Mouse (Mus musculus) T-helper 2 cell (primary cell): ENCODE data around the gene Fignl2.
"Not testable (repeated sequence)": the region's sequence is repeated elsewhere in the genome, so short reads cannot be mapped to it uniquely, and the experiment has no call there.

Experiments used
- in situ Hi-C: fragments of 300-600 bp; cut with MboI, MseI; formaldehyde crosslinking; loops from one replicate; pipeline ENCODE4 v1.15.1; 2025; ENCODE audit warnings: high pct_unique_total_duplicates

The Fignl2 gene

DNA sequence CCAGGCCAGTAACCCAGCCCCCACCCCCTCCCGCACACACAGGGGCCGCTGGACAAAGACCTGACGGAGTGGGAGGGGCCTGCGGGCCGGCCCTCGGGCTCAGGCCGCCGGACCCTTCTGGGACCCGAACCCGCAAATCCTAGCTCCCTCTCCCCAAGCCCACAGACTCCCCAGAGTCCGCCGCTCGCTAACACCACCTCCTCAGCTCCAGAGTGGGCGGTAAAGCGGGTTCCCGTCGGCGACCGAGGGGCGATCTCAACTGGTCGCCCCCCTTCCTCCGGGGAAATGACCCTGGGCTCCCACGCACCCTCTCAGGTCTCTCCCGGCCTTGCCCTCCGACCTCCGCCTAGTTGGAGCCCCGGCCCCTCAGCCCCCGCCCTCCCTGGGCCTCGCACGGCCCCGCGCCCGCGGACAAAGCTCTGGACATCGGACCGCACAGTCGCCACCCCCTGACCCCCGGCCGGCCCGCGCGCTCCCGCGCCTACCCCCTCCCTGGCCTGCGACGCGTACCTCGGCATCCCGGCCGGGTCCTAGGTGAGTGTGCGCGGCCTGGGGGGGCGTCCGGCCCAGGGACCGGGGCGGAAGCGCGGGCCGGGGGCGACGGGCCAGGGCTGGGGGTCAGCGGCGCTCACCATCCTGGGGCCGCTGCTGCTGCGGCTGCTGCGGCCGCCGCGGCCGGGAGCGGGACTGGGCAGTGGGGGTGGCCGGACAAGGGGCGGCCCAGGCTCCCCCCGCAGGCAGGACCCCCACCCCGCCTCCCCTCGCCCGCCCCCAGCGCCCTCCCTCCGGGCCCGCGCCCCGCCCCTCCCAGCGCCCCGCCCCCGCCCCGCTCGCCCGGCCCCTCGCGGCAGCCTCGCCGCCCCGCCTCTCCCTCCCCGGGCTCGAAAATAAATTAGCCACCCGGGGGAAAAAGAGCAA is at the start of gene Fignl2:
Gene Fignl2, minus strand, starts transcription at position 755 of the 918 bp plus-strand sequence.
- in situ Hi-C loops = no loop called here

DNA sequence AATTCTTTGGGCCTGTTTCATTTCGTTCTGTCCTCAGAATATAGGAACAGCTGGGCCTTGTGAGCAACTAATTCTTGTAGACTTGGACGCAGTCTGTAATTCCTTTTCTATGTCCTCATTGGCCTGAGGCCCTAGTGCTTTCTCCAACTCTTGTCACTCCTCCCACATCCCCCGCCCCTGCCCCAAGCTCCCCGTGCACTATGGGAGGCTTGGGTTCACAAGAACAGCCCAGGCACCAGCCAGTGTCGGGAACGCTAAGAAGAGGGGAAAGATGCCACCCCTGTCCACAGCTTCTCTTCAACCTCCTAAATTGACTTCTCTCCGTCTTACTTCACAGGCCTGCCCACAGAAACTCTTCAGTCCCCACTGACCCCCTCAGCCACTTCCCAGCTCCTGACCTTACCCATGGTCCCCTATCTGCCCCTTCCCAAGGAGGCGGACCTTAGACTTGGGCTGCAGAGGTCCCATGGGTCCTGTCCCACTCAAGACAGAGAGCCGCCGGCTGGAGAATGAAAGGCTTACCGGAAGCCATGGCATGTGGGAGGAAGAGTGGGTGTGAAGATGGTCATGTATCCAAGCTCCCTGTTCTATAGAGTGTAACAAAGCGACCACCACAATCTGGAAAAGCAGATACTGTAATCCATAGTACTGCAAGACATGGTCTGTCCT is 48.6 kb upstream of the Fignl2 start:
- in situ Hi-C loops = no loop called here

DNA sequence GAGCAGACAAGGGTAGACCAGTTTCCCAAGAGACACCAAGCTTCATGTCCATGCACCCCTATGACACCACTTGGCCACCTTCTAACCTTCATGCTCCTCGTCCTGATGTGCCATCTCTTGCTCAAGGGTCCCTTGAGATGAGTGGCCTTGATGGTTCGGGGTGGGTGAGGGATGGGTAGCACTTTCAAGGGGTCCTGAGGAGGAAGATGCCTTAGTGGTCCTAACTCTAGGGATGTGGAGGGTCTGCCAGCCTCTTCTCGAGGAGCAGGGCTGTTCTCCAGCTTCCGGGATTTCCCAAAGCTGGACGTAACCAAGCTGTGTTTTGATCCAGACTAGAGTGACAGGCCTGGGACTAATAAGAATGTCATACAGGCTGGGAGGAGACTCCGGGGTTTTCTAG is 47.2 kb upstream of the Fignl2 start:
- in situ Hi-C loops = no loop called here

DNA sequence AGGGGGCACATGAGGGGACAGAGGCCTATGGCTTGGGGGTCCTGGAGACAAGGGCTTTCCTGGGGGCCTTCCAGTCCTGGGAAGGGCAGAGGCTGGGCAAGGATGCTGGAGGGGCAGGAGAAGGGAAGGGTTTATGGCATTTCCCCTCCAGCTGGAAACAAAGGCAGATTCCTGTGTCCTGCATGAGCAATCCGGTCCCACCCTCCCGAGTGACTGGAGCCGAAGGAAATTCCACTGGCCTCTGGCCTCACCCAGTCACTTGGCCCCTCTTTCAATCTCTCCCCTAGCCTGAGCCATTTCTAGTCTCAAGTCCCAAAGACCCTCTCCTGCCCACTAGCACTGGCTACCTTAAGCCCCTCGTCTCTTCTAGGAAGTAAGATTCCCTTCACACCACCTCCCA is 44.8 kb upstream of the Fignl2 start:
- in situ Hi-C loops = no loop called here

DNA sequence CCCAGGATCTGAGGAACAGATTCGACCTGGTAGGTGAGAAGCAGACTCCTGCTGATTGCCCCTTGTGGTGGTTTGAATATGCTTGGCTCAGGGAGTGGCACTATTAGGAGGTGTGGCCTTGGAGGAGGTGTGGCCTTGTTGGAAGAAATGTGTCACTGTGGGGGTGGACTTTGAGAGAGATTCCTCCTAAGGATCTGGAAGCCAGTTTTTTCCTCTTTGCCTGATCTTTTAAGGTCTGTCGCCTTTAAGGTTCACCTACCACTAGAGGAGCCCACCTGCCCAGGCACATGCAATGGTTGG is 43.9 kb upstream of the Fignl2 start:
- in situ Hi-C loops = no loop called here

DNA sequence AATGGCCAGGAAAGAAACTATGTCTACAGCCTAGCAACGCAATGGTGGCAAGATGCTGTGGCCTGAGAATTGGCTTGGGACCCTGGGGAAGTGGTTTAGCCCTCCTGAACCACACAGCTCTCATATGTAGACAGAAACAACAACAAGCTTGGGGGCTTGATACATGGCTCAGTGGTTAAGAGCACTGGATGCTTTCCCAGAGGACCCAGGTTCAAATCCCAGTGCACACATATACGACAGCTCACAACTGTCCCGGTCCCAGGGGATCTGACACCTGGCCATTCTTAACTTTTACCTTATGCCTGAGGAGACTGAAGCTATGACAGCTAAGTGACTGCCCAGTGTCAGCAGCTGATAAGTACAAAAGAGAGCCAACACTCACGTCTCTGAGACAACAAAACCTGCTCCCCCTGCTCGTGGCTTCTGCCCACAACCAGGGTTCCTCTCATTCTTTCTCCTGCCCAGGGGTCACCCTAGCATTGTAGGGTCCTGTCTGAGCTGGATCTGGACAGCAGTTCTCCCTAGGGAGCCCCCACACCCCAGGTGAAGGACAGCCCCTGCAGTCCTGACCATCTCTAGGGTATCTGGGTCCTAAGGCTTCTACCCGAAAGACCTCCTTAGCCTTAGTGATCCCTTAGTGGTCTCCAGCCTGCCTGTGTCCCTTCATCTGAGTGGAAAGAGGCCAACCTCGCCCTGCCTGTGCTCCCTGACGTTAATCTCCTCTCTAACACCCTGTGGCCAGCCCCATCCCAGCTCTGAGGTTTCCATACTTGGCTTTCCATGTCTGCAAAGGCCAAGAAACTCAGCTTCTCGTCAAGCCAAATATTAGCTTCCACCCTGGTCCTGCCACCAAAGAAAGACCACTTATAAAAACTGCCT is 43.3 kb upstream of the Fignl2 start:
- in situ Hi-C loops = no loop called here

DNA sequence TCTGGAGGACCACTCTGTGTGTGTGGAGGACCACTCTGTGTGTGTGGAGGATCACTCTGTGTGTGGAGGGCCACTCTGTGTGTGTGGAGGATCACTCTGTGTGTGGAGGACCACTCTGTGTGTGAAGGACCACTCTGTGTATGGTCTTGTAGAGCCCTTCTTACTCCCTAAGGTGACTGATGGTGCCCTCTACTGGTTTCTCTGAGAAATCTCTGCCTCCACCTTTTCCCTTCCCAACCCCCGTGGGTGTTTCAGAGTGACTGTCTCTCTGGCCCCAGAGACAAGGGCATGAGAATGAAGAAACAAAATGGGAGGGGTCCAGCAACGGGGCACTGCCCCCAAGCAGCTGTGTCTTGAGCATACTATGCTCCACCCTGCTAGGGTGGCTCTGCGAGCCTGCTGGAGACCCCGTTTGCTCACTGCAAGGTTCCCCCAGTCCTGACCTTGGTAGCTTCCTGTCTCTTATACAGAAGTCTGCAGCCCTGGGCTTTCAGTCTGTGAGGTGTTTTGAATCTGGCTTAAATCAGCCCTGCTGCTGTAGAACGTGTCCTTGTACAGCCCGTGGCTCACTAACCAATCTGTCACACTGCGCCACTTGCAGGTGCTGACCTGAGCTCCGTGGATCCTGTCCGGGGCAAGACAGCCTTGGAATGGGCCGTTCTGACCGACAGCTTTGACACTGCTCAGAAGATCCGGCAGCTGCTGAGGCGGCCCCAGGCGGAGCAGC is 40.2 kb upstream of the Fignl2 start:
- in situ Hi-C loops = no loop called here

DNA sequence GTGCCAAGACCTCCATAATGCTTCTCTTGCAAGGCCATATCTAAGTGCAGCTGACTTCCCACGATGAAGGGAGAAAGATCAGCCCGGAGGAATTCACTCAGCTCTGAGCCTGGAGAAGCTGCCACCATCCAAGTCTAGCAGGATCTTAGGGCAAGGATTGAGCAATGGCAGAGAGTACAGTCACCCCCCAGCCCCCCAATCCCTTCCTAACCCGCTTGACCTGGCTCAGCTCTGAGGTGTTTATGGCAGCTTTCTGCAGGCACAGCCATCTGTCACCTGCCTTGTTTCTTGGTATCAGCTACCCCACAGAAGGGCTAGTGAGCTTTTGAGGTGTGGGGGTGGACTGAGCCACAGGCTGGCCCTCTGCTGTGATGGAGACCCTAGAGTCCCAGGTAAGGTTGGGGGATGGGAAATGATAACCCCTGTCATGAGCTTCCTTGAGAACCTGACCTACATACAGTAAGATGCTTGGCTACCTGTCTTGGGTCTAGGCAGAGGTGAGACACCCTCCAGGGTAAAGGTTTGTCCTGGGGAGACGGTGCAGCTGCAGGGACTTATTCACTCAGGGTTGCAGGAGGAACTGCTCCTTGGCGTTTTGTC is 37.2 kb upstream of the Fignl2 start, which contains the start of gene Ankrd33:
Gene Ankrd33, plus strand, starts transcription at position 245 of the 600 bp plus-strand sequence.
- in situ Hi-C loops = no loop called here

DNA sequence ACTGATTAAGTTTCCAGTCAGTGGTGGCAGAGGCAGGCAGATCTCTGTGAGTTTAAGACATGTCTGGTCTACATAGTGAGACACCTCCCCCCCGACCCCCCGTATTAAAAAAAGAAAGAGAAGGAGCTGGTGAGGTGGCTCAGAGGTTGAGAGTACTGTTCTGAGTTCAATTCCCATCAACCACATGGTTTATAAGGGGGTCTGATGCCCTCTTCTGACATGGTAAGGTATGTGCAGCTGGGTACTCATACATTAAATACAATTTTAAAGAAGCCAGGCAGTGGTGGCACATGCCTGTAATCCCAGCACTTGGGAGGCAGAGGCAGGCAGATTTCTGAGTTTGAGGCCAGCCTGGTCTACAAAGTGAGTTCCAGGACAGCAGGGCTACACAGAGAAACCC is 35.4 kb upstream of the Fignl2 start:
- in situ Hi-C loops = not testable (repeated sequence)

DNA sequence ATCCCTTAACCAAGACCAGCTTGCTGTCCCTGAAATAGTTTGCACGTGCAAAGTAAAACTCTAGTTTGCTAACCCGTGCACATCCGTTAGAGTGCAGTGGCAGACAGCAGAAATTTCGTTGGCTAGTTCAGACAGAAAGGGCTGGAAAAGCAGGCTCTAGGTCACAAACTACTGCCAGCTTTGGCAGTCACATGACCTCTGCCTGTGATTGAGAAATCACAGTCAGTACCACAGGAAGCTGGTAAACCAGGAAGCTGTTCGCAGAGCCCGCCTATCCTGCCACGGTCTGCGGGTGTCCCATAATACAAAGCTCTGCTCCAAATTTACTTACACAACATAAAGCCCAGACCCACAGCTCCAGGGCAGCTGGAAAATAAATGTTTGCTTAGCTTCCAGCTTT is 34.8 kb upstream of the Fignl2 start:
- in situ Hi-C loops = no loop called here

DNA sequence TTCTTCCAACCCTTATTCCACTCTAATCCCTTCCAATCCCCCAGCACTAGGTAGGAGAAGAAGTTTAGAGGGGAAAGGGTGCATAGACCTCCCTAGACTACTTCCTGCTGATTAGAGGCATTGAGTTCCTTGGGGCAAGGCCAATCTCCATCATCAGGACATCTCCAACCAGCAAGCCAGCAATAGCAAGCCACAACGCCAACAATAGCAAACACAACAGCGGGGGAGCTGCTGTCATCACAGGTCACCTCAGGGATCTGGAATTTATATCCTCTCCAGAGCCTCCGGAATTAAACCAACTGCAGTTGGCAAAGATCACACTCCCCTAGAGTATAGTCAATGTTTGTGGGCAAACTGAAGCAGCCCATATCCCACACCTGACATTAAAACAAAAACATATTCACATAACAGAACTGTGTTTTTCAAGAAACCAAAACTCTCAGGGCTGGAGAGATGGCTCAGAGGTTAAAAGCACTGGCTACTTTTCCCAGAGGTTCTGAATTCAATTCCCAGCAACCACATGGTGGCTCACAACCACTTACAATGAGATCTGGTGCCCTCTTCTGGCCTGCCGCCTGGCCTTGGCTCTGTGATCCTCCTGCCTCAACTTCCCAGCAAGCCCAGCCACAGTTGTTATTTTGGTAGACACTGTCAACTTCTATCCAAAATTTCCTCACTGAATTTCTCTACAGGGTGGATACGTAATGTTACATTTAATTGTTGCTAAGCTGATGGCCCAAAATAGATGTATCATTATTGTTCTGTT is 29.7 kb upstream of the Fignl2 start:
- in situ Hi-C loops = no loop called here

DNA sequence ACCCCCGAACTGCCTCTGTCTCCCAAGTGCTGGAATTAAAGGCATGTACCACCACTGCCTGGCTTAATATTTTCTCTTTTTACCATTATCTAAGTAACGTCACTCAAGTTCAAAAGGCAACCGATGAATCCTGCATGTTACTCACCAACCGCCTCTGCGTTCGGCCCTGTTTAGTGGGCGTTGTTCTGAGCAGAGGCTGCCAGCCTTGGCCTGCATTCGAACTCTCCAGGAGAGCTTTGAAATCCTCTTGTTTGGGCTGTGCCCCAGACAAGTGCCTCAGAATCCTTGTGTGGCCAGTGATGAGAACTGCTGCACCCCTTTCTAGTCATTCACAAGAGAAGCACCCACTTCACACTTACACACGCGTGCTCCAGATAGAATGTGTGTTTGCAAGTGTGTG is 27.6 kb upstream of the Fignl2 start:
- in situ Hi-C loops = no loop called here

DNA sequence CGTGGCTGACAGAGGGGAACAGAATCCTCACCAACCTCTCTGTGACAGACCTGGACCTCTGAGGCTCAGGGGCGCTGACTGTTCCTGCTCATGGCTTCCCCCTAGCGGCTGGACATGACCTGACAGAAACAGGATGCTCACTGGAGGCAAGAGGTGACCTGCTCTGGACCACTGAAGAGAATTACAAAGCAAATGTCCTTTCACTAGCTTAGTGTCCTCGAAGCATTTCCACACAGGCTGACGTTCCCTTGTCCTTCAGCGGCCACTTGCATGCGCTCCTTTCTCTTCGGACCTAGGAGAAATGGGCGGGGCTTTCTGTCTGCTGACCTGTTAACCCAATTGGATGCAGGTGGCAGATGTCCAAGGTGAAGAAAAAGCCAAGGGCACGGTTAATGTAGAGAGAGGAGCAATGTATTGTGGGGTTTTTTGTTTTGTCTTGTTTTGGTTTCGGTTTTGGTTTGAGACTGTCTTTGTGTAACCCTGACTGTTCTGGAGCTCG is 27.2 kb upstream of the Fignl2 start:
- in situ Hi-C loops = no loop called here

DNA sequence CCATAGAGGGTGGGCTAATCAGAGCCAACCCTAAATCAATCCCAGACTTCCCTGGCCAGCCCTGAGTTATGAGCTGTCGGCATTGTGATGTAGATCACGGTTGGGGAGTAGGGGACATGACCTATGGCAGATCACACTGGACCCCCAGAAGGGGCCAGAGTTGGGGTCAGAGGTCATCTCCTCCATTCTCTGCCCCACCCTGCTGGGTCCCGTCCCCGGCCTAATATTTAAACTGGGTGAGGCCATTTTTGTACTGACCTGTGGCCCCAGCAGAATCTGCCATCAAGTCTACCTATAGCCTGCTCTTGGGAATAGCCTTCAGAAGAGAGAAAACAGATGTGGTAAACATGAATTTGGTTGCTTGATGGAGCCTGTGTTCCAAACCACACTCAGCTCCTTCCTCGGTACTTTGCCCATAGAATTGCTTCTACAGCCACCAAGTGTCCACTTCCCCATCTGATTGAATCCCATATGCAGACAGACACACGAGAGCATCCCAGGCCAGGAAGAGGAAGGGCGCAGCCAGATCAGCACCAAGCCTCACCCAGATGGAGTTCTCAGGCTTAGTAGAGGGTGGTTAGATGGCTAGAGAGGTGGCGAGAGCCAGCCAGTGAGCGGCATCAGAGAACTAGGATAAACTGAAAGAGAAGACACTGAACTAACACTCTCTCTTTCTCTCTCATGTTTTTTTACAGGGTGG is 25.4 kb upstream of the Fignl2 start:
- in situ Hi-C loops = no loop called here

DNA sequence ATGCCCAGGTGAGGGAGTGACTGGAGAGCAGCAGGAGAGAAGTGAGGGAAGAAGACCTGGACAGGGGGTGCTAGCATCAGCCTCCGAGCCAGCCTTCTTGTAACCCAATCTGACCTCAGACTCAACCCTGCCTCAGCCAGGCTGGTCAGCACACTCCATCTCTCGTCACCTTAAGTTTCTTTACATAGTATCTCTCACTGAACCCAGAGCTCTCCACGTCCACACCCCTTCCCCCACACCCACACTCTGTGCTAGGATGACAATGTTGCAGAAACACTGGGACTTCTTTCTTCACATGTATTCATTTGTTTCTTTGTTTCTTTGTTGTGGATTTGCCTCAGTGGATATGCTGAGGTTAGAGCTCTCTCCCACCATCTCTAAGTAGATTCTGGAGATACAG is 22.6 kb upstream of the Fignl2 start:
- in situ Hi-C loops = no loop called here

DNA sequence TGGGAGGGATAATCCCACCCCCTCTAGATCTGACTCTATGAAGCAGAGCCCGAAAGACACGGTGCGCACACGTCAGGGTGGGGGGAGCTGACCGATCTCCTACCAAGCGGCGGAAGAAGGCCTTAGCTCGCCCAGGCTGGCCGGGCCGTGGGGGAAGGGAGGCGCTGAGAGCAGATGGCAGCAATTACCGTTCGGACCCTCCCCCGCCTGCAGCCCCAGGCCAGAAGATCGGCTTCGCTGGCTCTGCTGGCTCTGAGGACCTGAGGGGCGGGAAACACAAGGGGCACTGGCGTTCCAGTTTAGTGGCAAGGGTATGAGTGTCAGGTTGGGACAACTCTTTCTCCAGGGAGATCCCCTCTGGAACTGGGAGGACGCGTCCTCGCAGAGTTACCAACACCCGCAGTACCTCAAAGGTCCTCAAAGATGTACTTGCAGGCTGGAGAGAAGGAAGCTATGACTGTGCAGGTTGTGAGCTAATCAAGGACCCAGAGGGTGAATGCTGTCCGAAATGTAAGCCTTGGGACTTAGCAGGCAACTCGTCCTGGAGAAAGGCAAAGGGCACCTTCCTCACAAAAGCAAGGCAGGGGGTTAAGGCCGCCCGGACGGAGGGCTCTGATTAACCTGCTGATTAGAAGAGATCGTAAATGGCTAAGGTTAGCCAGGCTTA is 19.8 kb upstream of the Fignl2 start:
- in situ Hi-C loops = no loop called here

DNA sequence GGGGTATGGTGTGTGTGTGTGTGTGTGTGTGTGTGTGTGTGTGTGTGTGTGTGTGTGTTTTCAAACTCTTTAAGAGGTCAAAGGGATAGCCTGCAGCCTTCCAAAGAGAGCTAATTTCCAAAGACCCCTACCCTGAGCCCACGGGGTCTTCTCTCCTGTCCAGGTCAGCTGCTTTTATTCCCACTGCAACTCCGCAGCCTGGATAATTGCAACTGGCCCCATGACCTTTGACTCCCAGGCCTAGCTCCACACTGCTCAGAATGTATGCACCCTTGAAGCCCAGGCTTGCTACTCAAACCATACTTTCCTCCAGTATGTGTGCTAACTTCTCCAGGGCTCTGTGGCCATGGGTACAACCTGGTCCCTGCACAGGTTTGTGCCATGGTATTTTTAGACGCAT is 17.0 kb upstream of the Fignl2 start:
- in situ Hi-C loops = no loop called here

DNA sequence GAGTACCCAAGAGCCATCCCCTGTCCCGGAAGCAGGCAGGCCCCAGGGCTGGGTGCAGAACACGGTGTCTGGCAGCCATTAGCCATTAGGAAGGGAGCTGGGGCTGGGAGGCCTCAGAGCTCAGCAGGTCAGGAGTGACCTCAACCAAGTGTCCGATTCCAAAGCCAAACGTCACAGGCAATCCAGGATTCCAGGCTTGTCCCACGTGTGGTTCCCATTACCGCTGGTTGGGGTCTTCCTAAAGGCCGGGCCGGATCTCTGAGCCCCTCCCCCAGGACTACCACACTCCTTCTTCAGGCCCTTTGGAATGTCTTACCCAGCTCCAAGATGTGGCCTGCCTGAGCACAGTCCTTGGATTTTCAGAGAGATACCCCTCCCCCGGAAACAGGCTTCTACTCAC is 16.6 kb upstream of the Fignl2 start:
- in situ Hi-C loops = no loop called here

DNA sequence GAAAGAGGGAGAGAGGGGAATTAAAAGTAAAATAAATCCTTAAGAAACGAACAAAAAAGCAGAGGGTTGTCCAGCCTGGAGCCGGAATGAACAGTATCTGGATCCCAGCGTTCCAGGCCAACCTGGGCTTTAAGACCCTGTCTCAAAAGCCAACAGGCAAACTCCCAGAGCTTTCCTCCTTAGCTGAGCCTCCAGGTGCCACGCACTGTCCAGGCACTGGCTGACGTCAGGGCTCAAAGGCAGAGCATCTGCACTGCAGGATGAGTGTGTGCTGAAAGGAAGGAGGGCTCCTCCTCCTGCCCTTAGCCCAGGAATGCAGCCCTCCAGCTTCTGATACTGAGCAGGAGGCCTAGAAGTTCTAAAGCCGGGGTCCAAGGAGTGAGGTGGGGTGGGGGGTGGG is 15.6 kb upstream of the Fignl2 start:
- in situ Hi-C loops = no loop called here
